Mouse (Mus musculus) splenic B cell, adult 2 months (primary cell): ENCODE measurements around the gene Ak5.
"Not testable (repeated sequence)": the region's sequence is repeated elsewhere in the genome, so short reads cannot be mapped to it uniquely, and the experiment has no call there.

Source experiments
- DNase-seq: peaks from one replicate; pipeline ENCODE4 v3.0.0-alpha.2; 2011; ENCODE audit warnings: low read depth, low spot score
- H3K27me3 ChIP-seq: 2 replicates; pipeline ENCODE4 v1.6.1; 2012; ENCODE audit warnings: mild to moderate bottlenecking, low read length, moderate library complexity, mixed read lengths; ENCODE audit not compliant: control insufficient read depth, poor library complexity, insufficient read depth, severe bottlenecking
- H3K36me3 ChIP-seq: 2 replicates; pipeline ENCODE4 v1.6.1; 2012; ENCODE audit warnings: mild to moderate bottlenecking, low read length, moderate library complexity, mixed read lengths; ENCODE audit not compliant: control insufficient read depth, poor library complexity, insufficient read depth, severe bottlenecking

The Ak5 gene

DNA sequence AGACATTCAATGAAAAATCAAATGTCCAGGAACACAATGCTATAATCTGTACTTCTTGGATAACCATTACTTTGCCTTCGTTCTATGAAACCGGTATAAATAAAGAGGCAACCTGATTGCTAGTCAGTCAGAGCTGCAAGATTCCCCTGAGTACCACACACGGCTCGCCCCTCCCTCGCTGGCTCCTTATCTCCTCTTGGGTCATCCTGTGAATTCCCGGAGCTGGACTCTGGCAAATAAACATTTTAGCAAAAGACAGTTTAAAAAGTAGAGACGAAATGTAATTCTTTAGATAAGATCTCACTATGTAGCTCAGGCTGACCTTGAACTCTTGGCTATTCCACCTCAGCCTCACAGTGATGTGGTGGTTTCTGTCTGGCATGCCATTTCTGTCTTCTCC lies 77.7 kb downstream of the Ak5 start:
- no peaks in the 10 kb centered on the region; the same call in 1 of the 2 replicates for H3K27me3 ChIP-seq
- no peak for DNase-seq
- no peaks in the 10 kb centered on the region for H3K36me3 ChIP-seq

DNA sequence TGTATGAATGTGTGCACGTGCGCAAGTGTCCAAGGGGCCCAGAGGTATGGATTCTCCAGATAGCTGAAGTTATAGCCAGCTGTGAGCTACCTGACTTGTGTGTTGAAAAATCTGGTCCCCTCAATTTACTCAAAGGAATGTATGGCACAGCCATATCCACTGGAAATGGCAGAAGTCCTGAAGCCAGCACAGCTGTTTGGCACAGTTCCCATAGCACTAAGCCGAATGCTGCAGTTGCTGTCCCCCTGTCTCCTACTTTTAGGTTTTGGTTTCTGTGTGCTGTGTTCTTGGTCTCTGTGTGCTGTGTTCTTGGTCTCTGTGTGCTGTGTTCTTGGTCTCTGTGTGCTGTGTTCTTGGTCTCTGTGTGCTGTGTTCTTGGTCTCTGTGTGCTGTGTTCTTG lies 79.1 kb downstream of the Ak5 start:
- DNase-seq, H3K27me3 ChIP-seq, H3K36me3 ChIP-seq: not testable (repeated sequence)

DNA sequence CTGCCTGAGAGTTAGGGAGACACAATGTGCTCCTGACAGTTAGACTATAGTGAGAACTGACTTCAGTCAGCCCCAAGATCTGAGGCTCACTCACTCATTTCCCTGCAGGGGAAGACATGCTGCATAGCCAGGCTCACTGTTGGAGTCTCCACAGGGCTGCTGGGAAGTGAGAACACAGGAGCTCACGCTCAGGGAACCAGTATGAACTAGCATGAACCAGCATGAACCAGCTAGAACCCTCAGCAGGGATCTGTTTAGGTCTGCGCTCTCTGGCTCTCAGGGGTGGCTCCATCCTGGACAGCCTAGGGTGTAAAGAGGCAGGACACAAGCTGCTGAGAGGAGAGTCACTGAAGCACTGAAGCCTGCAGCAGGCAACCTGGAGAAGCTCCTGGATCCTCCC lies 81.2 kb downstream of the Ak5 start:
- no peaks in the 10 kb centered on the region; the same call in 1 of the 2 replicates for H3K27me3 ChIP-seq
- no peak for DNase-seq
- H3K36me3 ChIP-seq: no peaks in the 10 kb centered on the region

DNA sequence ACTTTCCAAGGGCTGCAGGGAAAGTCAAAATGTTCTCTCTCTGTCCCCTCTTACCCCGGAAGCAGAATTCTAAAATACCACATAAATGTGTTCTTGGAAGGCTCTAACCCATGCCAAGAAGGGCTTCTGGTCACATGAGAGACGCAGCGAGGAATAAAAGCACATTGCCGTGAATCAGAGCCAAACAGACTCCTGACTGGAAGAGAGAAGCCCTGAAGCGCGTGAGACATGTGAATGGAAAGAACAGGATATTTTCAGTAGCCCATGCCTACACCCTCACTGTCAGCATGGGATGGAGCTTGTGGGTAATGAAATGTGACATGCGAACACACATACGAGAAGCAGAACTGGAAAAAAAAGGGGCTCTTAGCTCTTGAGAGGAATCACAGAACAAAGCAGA lies 82.0 kb downstream of the Ak5 start:
- Histone ChIP-seq H3K27me3 (no peaks in the 10 kb centered on the region; the same call in 1 of the 2 replicates), H3K36me3 (no peaks in the 10 kb centered on the region)
- no peak for DNase-seq

DNA sequence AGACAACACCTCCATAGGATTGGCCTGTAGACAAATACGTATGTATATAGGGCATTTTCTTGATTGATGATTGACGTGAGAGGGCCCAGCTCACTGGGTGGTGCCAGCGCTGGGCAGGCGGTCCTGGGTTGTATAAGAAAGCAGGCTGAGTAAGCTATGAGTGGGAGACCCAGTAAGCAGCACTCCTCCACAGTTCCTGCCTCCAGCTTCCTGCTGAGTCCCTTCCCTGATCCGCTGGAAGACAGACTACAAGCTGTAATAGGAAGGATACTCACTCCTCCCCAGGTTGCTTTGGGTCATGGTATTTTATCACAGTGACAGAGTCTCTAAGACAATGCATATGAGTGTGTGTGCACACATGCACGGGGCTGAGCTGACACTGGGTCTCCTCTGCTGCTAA lies 82.6 kb downstream of the Ak5 start:
- DNase-seq: no peak
- Histone ChIP-seq H3K36me3 (no peaks in the 10 kb centered on the region), H3K27me3 (no peaks in the 10 kb centered on the region; the same call in 1 of the 2 replicates)

DNA sequence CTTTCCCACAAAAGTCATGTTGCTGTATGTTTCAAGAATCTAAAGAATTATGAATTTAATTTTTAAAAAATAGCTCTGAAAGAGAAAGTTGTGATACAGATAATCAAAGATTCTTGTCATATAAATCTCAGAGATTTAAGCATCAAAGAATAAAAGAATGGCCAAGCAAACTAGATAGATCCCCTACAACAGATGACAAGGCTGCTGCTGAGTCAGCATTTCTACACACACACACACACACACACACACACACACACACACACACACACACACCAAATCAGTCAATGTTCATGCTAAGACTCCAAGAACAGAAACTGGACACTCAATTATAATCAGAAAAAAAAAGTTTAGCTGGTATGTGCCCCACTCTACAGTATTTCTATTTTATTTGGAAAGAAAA lies 85.1 kb downstream of the Ak5 start:
- Histone ChIP-seq H3K36me3 (no peaks in the 10 kb centered on the region), H3K27me3 (no peaks in the 10 kb centered on the region; the same call in 1 of the 2 replicates)
- DNase-seq: no peak

DNA sequence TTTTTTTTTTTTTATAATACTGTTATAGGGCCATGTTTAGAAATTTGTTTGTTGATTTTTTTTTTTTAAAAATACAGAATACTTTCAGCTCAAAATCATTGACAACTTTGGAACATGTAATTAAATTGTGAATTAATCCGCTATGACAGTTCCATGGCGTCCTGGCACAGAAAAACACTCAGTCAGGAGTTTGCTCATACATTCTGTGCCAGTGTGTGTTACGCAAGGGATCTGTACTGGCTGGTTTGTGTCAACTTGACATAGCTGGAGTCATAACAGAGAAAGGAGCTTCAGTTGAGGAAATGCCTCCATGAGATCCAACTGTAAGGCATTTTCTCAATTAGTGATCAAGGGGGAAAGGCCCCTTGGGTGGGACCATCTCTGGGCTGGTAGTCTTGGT lies 86.3 kb downstream of the Ak5 start:
- DNase-seq, H3K36me3 ChIP-seq, H3K27me3 ChIP-seq: not testable (repeated sequence)

DNA sequence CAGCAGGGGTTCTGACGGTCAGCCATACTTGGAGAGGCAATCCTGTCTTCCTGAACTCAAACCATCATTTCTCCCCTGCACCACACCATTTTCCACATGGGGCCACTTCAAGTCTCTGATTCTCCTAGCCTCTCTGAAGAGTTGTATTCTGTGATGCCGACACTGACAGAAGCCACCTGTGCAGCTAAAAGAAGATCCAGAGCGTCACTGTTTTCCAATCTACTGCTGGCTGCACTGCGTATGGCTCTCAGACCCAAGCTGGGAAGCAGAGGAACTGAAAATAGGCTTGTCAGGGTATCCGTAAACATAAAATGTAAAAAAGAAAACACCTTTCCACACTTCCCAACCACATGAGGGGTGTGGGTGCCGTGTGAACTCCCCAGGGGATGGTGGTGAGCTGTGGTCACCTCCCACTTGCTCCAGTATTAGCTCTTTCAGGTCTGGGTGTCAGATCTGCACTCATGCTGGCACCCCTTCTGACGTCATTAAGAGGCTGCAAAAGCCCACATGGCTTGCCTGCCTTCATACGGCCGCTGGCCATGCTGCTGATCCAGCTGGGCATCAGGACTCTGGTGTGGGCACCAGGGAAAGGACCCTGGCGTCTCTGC lies 88.1 kb downstream of the Ak5 start:
- no peak for DNase-seq
- Histone ChIP-seq H3K27me3 (no peaks in the 10 kb centered on the region), H3K36me3 (no peaks in the 10 kb centered on the region)

DNA sequence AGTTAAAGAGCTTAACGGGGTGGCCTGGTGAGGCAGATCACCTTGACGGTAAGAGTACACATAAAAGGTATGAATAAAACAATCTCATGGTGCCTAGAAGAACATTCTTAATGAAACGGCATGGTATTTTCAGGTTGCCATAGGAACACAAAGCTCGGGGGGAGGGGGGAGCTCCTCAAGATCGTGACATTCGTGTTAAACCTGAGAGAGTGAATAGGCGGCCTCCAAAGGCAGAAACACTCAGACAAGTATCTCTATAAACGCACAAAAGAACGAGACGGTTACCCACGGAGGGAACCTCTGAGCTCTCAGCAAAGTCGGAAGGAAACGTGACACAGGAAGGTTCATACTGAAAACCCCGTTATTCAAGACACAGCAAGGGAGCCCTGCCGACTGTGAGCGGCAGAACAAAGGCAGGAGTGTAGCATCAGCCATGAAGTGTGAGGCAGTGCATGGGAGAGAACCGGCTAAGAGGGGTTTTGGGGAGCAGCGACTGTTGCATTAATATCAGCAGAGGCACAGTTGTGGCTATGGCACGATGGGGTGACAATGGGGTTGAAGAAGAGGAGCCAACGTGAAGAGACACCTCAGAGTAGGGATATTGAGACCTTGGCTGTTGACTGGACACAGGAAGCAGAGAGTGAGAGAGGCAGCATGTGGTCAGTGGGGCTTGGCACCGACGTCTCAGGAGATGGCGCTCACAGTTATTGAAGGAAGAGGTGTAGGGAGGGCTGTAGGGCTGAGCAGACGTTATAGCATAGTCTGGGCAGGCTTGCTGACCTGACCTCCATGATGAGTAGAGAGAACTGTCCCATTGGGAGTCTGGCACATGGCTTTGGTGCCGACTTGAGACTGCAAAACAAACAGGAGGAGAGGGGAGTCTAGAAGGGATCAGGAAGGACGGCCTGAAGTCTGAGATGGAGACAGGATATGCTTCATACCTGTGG lies 89.6 kb downstream of the Ak5 start:
- no peak for DNase-seq

DNA sequence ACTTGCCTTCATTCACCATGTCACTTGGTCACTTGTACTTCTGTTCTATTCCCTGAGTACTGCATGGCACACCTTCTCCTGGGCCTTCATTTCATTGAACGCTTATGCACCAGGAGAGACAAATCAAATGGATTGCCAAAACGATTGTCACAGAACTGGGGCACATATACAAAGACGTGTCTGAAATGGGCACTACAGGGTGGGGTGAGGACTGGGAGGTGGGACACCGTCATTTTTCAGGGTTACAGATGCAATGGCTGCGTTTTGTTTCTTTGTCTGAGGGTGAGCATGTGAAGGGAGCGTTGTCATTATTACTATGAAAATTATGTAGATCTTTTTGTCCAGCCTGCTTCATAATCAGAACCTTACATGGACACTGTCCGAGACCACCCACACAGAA lies 90.4 kb downstream of the Ak5 start:
- no peaks in the 10 kb centered on the region for H3K27me3 ChIP-seq
- no peaks in the 10 kb centered on the region for H3K36me3 ChIP-seq
- no peak for DNase-seq

More for the DNA sequence above, 89.6 kb downstream of the Ak5 start:
- no peaks in the 10 kb centered on the region for H3K36me3 ChIP-seq
- no peaks in the 10 kb centered on the region for H3K27me3 ChIP-seq

DNA sequence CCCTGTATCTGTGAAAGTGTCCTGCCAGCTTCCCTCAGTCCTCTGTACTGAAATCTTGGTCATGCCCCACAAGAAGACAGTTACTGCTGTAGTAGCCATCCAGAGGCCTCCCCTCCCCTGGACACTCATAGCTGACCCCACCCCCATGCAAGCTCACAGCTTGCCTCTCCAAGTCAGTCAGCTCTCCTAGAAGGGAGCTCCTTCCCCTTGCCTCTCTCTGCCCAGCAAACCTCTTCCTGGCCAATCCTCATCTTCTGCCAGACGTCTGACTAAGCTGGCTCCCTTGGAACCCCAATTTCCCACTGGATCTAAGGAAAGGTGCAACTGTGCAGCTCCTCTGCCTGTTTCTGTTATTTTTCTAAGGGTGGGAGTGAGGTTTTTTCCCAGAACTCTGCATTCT lies 90.9 kb downstream of the Ak5 start:
- no peak for DNase-seq
- Histone ChIP-seq H3K27me3 (no peaks in the 10 kb centered on the region), H3K36me3 (no peaks in the 10 kb centered on the region)

DNA sequence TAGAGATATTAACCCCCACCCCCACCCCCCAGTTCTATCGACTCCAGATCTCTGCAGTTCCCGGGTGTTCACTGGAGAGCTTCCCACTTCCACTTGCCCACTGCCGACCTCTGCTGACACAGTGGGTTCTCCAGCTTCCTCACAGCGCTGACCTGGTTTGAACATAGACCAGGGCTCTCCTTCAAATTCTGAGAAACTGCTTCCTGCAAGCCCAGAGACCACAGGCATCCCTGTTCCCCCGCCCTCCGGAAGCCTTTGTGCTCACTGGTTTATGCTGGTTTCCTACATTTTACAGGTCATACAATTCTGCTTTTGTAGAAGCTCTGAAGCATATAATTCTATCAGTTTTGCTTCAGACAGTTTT lies 98.9 kb downstream of the Ak5 start:
- Histone ChIP-seq H3K36me3 (no peaks in the 10 kb centered on the region), H3K27me3 (no peaks in the 10 kb centered on the region)
- no peak for DNase-seq

DNA sequence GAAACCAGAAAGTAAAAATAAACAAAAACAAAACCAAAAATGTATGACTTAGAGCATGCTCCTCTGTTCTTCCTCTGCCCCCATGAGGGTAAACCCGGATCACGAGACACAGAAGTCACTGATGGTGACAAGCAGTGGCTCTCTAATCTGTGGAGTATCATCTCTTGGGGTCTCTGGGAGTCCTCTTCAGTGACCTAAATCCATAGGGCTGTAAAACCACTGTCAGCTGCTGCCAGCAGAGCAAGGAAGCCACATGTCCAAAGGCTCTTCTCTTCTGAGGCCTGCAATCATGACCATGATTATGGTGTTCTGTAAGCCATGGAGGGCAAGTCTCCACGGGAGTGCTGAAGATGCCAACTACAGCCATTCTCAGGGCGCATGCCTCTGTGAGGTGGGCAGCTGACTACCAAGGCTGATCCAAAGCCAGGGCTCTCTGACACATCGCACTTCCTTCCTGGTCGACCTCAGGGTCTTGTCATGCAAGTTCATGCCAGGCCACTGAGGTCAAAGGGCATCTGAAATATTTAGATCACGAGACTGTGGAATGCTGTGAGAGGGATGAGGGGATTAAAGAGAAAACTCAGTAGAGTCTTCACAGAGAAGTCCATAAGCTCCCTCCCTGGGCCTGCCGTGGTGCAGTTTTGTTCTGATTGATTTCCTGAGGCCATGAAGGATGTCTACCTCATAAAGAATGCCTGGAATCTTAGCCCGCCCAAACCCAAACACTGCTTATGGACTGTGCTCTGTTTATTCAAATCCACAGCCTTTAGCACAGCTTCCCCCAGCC lies 99.5 kb downstream of the Ak5 start:
- DNase-seq: no peak
- no peaks in the 10 kb centered on the region for H3K27me3 ChIP-seq
- no peaks in the 10 kb centered on the region for H3K36me3 ChIP-seq

DNA sequence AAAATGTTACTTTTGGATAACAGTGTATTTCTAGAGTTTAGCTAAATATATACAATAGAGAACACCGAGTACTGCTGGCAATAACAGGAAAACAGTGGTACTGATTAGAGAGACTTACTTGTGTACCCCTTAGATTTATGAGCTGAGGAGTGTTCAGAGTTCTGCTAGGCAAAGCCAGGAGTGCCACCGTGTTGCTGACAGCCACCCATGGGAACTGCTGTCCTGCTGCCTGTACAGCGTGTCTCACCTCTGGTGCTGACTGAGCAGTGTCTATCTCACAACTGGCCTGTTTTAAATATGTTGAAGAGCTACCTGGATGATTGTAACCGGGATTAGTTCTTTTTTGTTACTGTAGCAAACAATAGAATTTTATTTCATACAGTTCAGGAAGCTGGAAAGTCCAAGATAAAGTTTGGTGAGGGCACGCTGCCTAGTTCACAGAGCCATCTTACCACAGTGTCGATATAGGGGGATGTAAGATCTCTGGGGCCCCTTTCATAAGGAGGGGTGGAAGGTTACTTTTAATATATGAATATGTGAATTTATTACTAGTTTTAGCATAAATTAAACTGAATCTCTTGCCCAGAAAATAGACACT lies 103.5 kb downstream of the Ak5 start:
- DNase-seq: no peak
- no peaks in the 10 kb centered on the region for H3K27me3 ChIP-seq
- H3K36me3 ChIP-seq: no peaks in the 10 kb centered on the region
